Mouse (Mus musculus): ENCODE data around the gene Nsun7. TPM values are rescaled to one million over a fixed set of nuclear protein-coding genes. Genes with fewer than 3 reads are reported as not detected.
"Not testable (repeated sequence)": the region's sequence is repeated elsewhere in the genome, so short reads cannot be mapped to it uniquely, and the experiment has no call there.

Nsun7 gene
- polyA plus RNA-seq, 1 experiment from 2014 or later: 1.1 TPM

- Histone ChIP-seq H3K4me1 (no peaks in the 10 kb centered on the region), H3K4me2 (replicated peaks) (no peak overlapping the region), H3K27me3 (no peaks in the 10 kb centered on the region), H3K36me3 (no peaks in the 10 kb centered on the region), H3K9me3 (0 out of 2 replicates have a peak, but pooled peaks cover 4% of the 10 kb centered on the region), H3K9ac (no peak overlapping the region), H3K4me3 (no peak overlapping the region), H3K27ac (no peak overlapping the region)
- no peak for ATAC-seq (ENCODE audit: low FRiP score, low read depth)
- 80% methylated on average over 9 of the region's 10 CpGs for WGBS
Observed at GRCm38 (mm10) chr5:66245958-66246497, 13.7 kb upstream of the Nsun7 start.

- Histone ChIP-seq H3K4me3 (no peak overlapping the region), H3K36me3 (no peaks in the 10 kb centered on the region), H3K9ac (no peak overlapping the region), H3K27me3 (no peaks in the 10 kb centered on the region), H3K27ac (no peak overlapping the region), H3K9me3 (no peaks in the 10 kb centered on the region), H3K4me1 (no peaks in the 10 kb centered on the region), H3K4me2 (replicated peaks) (no peak overlapping the region)
- ATAC-seq (ENCODE audit: low FRiP score, low read depth): no peak
- WGBS: 60% methylated on average over 5 of the region's 5 CpGs
Observed at GRCm38 (mm10) chr5:66253219-66253618, 6.5 kb upstream of the Nsun7 start.

- no peak overlapping the region for H3K4me2 ChIP-seq (replicated peaks)
- no peak overlapping the region for H3K4me3 ChIP-seq
- no peak overlapping the region for H3K27ac ChIP-seq
- H3K27me3 ChIP-seq: no peaks in the 10 kb centered on the region
- no peak for ATAC-seq (ENCODE audit: low FRiP score, low read depth)
- no peak overlapping the region for H3K9ac ChIP-seq
- H3K36me3 ChIP-seq: no peaks in the 10 kb centered on the region
- H3K9me3 ChIP-seq: no peaks in the 10 kb centered on the region
- H3K4me1 ChIP-seq: no peaks in the 10 kb centered on the region
- WGBS: 88% methylated on average over 10 of the region's 10 CpGs
Observed at GRCm38 (mm10) chr5:66255044-66255443, 4.7 kb upstream of the Nsun7 start.

- H3K4me1 ChIP-seq: no peaks in the 10 kb centered on the region
- ATAC-seq (ENCODE audit: low FRiP score, low read depth): no peak
- 74% methylated on average over 2 of the region's 2 CpGs for WGBS
- no peaks in the 10 kb centered on the region for H3K27me3 ChIP-seq
- H3K36me3 ChIP-seq: no peaks in the 10 kb centered on the region
- H3K4me2 ChIP-seq (replicated peaks): no peak overlapping the region
- no peak overlapping the region for H3K9ac ChIP-seq
- H3K4me3 ChIP-seq: no peak overlapping the region
- H3K27ac ChIP-seq: no peak overlapping the region
- no peaks in the 10 kb centered on the region for H3K9me3 ChIP-seq
Observed at GRCm38 (mm10) chr5:66259000-66259399, 697 bp upstream of the Nsun7 start.

GRCm38 (mm10) chr5:66259431-66259755 is 304 bp upstream of the Nsun7 start:
- Histone ChIP-seq H3K9ac (peak overlapping the region; percentile 82), H3K4me3 (peak overlapping the region; percentile 64), H3K4me2 (replicated peaks) (peak overlapping the region; percentile 87)
- not testable (repeated sequence) for H3K9me3 ChIP-seq; H3K27me3 ChIP-seq; H3K36me3 ChIP-seq; H3K4me1 ChIP-seq; ATAC-seq (ENCODE audit: low FRiP score, low read depth); H3K27ac ChIP-seq
- WGBS: 6% methylated on average over 5 of the region's 5 CpGs

GRCm38 (mm10) chr5:66262475-66262874 is 2.8 kb downstream of the Nsun7 start:
- 81% methylated on average over 2 of the region's 2 CpGs for WGBS
- H3K4me2 ChIP-seq (replicated peaks): no peak overlapping the region

GRCm38 (mm10) chr5:66263398-66263797 is 3.7 kb downstream of the Nsun7 start:
- Histone ChIP-seq H3K36me3 (no peaks in the 10 kb centered on the region), H3K9ac (no peak overlapping the region), H3K4me2 (replicated peaks) (no peak overlapping the region), H3K27ac (no peak overlapping the region), H3K4me1 (no peaks in the 10 kb centered on the region), H3K9me3 (no peaks in the 10 kb centered on the region), H3K27me3 (no peaks in the 10 kb centered on the region), H3K4me3 (no peak overlapping the region)
- 33% methylated on average over 4 of the region's 4 CpGs for WGBS
- ATAC-seq (ENCODE audit: low FRiP score, low read depth): no peak

More at GRCm38 (mm10) chr5:66262475-66262874, 2.8 kb downstream of the Nsun7 start:
- no peaks in the 10 kb centered on the region for H3K9me3 ChIP-seq
- no peak overlapping the region for H3K27ac ChIP-seq
- no peak overlapping the region for H3K4me3 ChIP-seq
- no peaks in the 10 kb centered on the region for H3K4me1 ChIP-seq
- no peak overlapping the region for H3K9ac ChIP-seq
- H3K27me3 ChIP-seq: no peaks in the 10 kb centered on the region
- no peaks in the 10 kb centered on the region for H3K36me3 ChIP-seq
- no peak for ATAC-seq (ENCODE audit: low FRiP score, low read depth)

GRCm38 (mm10) chr5:66269616-66270015 is 9.9 kb downstream of the Nsun7 start:
- Histone ChIP-seq H3K4me3 (no peak overlapping the region), H3K9ac (no peak overlapping the region), H3K4me1 (peaks cover 9% of the 10 kb centered on the region), H3K9me3 (no peaks in the 10 kb centered on the region), H3K4me2 (replicated peaks) (no peak overlapping the region), H3K36me3 (no peaks in the 10 kb centered on the region), H3K27ac (no peak overlapping the region), H3K27me3 (no peaks in the 10 kb centered on the region)
- 52% methylated on average over 7 of the region's 7 CpGs for WGBS
- no peak for ATAC-seq (ENCODE audit: low FRiP score, low read depth)

GRCm38 (mm10) chr5:66271141-66271540 is 11.4 kb downstream of the Nsun7 start:
- H3K4me1 ChIP-seq: peaks cover 9% of the 10 kb centered on the region
- H3K36me3 ChIP-seq: no peaks in the 10 kb centered on the region
- 77% methylated on average over 2 of the region's 2 CpGs for WGBS
- ATAC-seq (ENCODE audit: low FRiP score, low read depth): no peak
- H3K4me2 ChIP-seq (replicated peaks): no peak overlapping the region
- H3K27me3 ChIP-seq: no peaks in the 10 kb centered on the region
- H3K9me3 ChIP-seq: no peaks in the 10 kb centered on the region
- no peak overlapping the region for H3K9ac ChIP-seq
- H3K4me3 ChIP-seq: no peak overlapping the region
- H3K27ac ChIP-seq: no peak overlapping the region

GRCm38 (mm10) chr5:66274417-66274816 is 14.7 kb downstream of the Nsun7 start:
- H3K4me3 ChIP-seq: no peak overlapping the region
- H3K9ac ChIP-seq: no peak overlapping the region
- H3K27ac ChIP-seq: no peak overlapping the region
- no peak overlapping the region for H3K4me2 ChIP-seq (replicated peaks)
- H3K36me3 ChIP-seq: no peaks in the 10 kb centered on the region
- whole genome bisulfite sequencing: 47% methylated on average over 3 of the region's 3 CpGs
- H3K27me3 ChIP-seq: no peaks in the 10 kb centered on the region
- ATAC-seq (ENCODE audit: low FRiP score, low read depth): no peak
- no peaks in the 10 kb centered on the region for H3K9me3 ChIP-seq
- peaks cover 9% of the 10 kb centered on the region for H3K4me1 ChIP-seq

GRCm38 (mm10) chr5:66279650-66280049 is 20.0 kb downstream of the Nsun7 start:
- Histone ChIP-seq H3K4me3 (no peak overlapping the region), H3K27me3 (no peaks in the 10 kb centered on the region), H3K4me1 (no peaks in the 10 kb centered on the region), H3K36me3 (no peaks in the 10 kb centered on the region), H3K27ac (no peak overlapping the region), H3K4me2 (replicated peaks) (no peak overlapping the region), H3K9ac (no peak overlapping the region), H3K9me3 (no peaks in the 10 kb centered on the region)
- ATAC-seq (ENCODE audit: low FRiP score, low read depth): no peak
- WGBS: 72% methylated on average over 2 of the region's 2 CpGs

- H3K9me3 ChIP-seq: no peaks in the 10 kb centered on the region
- WGBS: 74% methylated on average over 6 of the region's 6 CpGs
- no peaks in the 10 kb centered on the region for H3K4me1 ChIP-seq
- H3K36me3 ChIP-seq: no peaks in the 10 kb centered on the region
- no peak overlapping the region for H3K27ac ChIP-seq
- H3K27me3 ChIP-seq: no peaks in the 10 kb centered on the region
- H3K4me2 ChIP-seq (replicated peaks): no peak overlapping the region
- ATAC-seq (ENCODE audit: low FRiP score, low read depth): no peak
- no peak overlapping the region for H3K9ac ChIP-seq
- no peak overlapping the region for H3K4me3 ChIP-seq
Observed at GRCm38 (mm10) chr5:66280742-66281141, 21.0 kb downstream of the Nsun7 start.

GRCm38 (mm10) chr5:66294106-66294625 is 34.5 kb downstream of the Nsun7 start:
- Histone ChIP-seq H3K36me3 (peaks cover 7% of the 10 kb centered on the region; the same call in 1 of the 2 replicates), H3K27ac (no peak overlapping the region), H3K9me3 (no peaks in the 10 kb centered on the region), H3K4me3 (no peak overlapping the region), H3K4me2 (replicated peaks) (no peak overlapping the region), H3K9ac (no peak overlapping the region), H3K4me1 (no peaks in the 10 kb centered on the region), H3K27me3 (no peaks in the 10 kb centered on the region)
- 88% methylated on average over 11 of the region's 11 CpGs for WGBS
- ATAC-seq (ENCODE audit: low FRiP score, low read depth): no peak

Data from limb, embryonic 13.5 days (tissue).